Mouse (Mus musculus) stomach, embryonic 14.5 days (tissue): Measurements from ENCODE around the gene Efna4. TPM values are rescaled to one million over a fixed set of nuclear protein-coding genes. Genes with fewer than 3 reads are reported as not detected.

Experiments used
- ATAC-seq: fragments of 200-750 bp; cut with Nextera tagmentation; 2 replicates; pipeline ENCODE4 v1.8.0; 2017; ENCODE audit warnings: low read depth, moderate TSS enrichment; ENCODE audit not compliant: insufficient number of reproducible peaks, insufficient read depth, low FRiP score
- H3K27ac ChIP-seq: fragments of 300-500 bp; sonication (generic); 2 replicates; pipeline ENCODE4 v1.5.1; 2014; ENCODE audit warnings: mild to moderate bottlenecking, low read length, moderate library complexity, mixed read lengths
- H3K27me3 ChIP-seq: fragments of 300-500 bp; sonication (generic); 2 replicates; pipeline ENCODE4 v1.6.1; 2014; ENCODE audit warnings: low read length, control low read depth, mixed read lengths; ENCODE audit not compliant: control insufficient read depth, insufficient read depth
- H3K36me3 ChIP-seq: fragments of 300-500 bp; sonication (generic); 2 replicates; pipeline ENCODE4 v1.6.1; 2014; ENCODE audit warnings: mild to moderate bottlenecking, control low read depth, low read length, moderate library complexity, mixed read lengths; ENCODE audit not compliant: control insufficient read depth, insufficient read depth
- H3K4me1 ChIP-seq: fragments of 300-500 bp; sonication (generic); 2 replicates; pipeline ENCODE4 v1.6.1; 2014; ENCODE audit warnings: low read length, control low read depth, mixed read lengths; ENCODE audit not compliant: control insufficient read depth, insufficient read depth
- H3K4me2 ChIP-seq: fragments of 300-500 bp; sonication (generic); replicated peaks from 2 replicates; pipeline ENCODE4 v1.6.1; 2014; ENCODE audit warnings: low read depth, low read length, control low read depth
- H3K4me3 ChIP-seq: fragments of 300-500 bp; sonication (generic); 2 replicates; pipeline ENCODE4 v1.5.1; 2014; ENCODE audit warnings: low read depth, low read length, control low read depth
- H3K9ac ChIP-seq: fragments of 300-500 bp; sonication (generic); replicated peaks from 2 replicates; pipeline ENCODE4 v1.6.1; 2014; ENCODE audit warnings: low read depth, mild to moderate bottlenecking, control low read depth, low read length, moderate library complexity, mixed read lengths
- H3K9me3 ChIP-seq: fragments of 300-500 bp; sonication (generic); 2 replicates; pipeline ENCODE4 v1.6.1; 2016; ENCODE audit warnings: low read depth, low read length, control low read depth; ENCODE audit not compliant: control insufficient read depth
- WGBS: fragments of 180-500 bp; shearing (Covaris S2); extraction: QIAGEN DNeasy Blood & Tissue Kit; methylation state at CpG from one replicate; pipeline ENCODE4 v1.1.7; 2014; 5-methylcytosine and 5-hydroxymethylcytosine counted together
- polyA plus RNA-seq: library from polyadenylated mRNA; unstranded; fragments of >200 nt; fragmentation: Nextera tagmentation; extraction: Ambion mirVana; gene quantifications from 2 replicates; pipeline ENCODE4 v1.2.1, GENCODE M21; 2014

Efna4 gene
- polyA plus RNA-seq, 1 experiment from 2014 or later = 25.3 TPM

- H3K4me2 ChIP-seq = no peak overlapping the region
- no peak overlapping the region for H3K4me3 ChIP-seq
- ATAC-seq = no peak
- 58% methylated on average over 5 of the region's 5 CpGs for WGBS
- H3K27me3 ChIP-seq = no peaks in the 10 kb centered on the region
- H3K9me3 ChIP-seq = no peaks in the 10 kb centered on the region
- no peaks in the 10 kb centered on the region for H3K4me1 ChIP-seq
- H3K9ac ChIP-seq = no peak overlapping the region
- H3K27ac ChIP-seq = no peak overlapping the region
- no peaks in the 10 kb centered on the region for H3K36me3 ChIP-seq
Observed at GRCm38 (mm10) chr3:89292303-89292702, 45.5 kb downstream of the Efna4 start.

GRCm38 (mm10) chr3:89291874-89292273, 46.0 kb downstream of the Efna4 start:
- no peak for ATAC-seq
- Histone ChIP-seq H3K4me2 (no peak overlapping the region), H3K9ac (no peak overlapping the region), H3K4me1 (no peaks in the 10 kb centered on the region), H3K4me3 (no peak overlapping the region), H3K36me3 (no peaks in the 10 kb centered on the region), H3K9me3 (no peaks in the 10 kb centered on the region), H3K27me3 (no peaks in the 10 kb centered on the region), H3K27ac (no peak overlapping the region)
- WGBS = 55% methylated on average over 10 of the region's 10 CpGs

- Histone ChIP-seq H3K27me3 (no peaks in the 10 kb centered on the region), H3K9ac (no peak overlapping the region), H3K4me2 (no peak overlapping the region), H3K9me3 (no peaks in the 10 kb centered on the region), H3K36me3 (no peaks in the 10 kb centered on the region), H3K4me3 (no peak overlapping the region), H3K27ac (no peak overlapping the region), H3K4me1 (no peaks in the 10 kb centered on the region)
- no peak for ATAC-seq
- WGBS = 30% methylated on average over 7 of the region's 7 CpGs
Observed at GRCm38 (mm10) chr3:89288503-89288928, 49.3 kb downstream of the Efna4 start.

- Histone ChIP-seq H3K36me3 (no peaks in the 10 kb centered on the region), H3K9ac (no peak overlapping the region), H3K4me1 (no peaks in the 10 kb centered on the region), H3K4me2 (no peak overlapping the region), H3K4me3 (no peak overlapping the region), H3K27ac (no peak overlapping the region), H3K27me3 (no peaks in the 10 kb centered on the region), H3K9me3 (no peaks in the 10 kb centered on the region)
- ATAC-seq = no peak
- 54% methylated on average over 5 of the region's 5 CpGs for WGBS
Observed at GRCm38 (mm10) chr3:89287286-89287685, 50.5 kb downstream of the Efna4 start.

- 48% methylated on average over 2 of the region's 2 CpGs for WGBS
- no peak overlapping the region for H3K27ac ChIP-seq
- no peak overlapping the region for H3K9ac ChIP-seq
- H3K4me2 ChIP-seq = no peak overlapping the region
- no peak overlapping the region for H3K4me3 ChIP-seq
- no peak for ATAC-seq
- H3K36me3 ChIP-seq = no peaks in the 10 kb centered on the region
- H3K27me3 ChIP-seq = no peaks in the 10 kb centered on the region
- peaks cover 2% of the 10 kb centered on the region; the same call in 1 of the 2 replicates for H3K4me1 ChIP-seq
- H3K9me3 ChIP-seq = no peaks in the 10 kb centered on the region
Observed at GRCm38 (mm10) chr3:89285526-89285925, 52.3 kb downstream of the Efna4 start.

- no peaks in the 10 kb centered on the region for H3K36me3 ChIP-seq
- no peak overlapping the region for H3K9ac ChIP-seq
- 75% methylated on average over 3 of the region's 3 CpGs for WGBS
Observed at GRCm38 (mm10) chr3:89284261-89284660, 53.6 kb downstream of the Efna4 start.

More at GRCm38 (mm10) chr3:89284261-89284660, 53.6 kb downstream of the Efna4 start:
- Histone ChIP-seq H3K27me3 (no peaks in the 10 kb centered on the region), H3K4me1 (peaks cover 4% of the 10 kb centered on the region; the same call in 1 of the 2 replicates), H3K4me3 (no peak overlapping the region), H3K4me2 (no peak overlapping the region), H3K9me3 (no peaks in the 10 kb centered on the region), H3K27ac (no peak overlapping the region)
- ATAC-seq = no peak

Other genes with a start within 250 kb of the Efna4 start
- gene Rusc1, start 244.7 kb downstream of the Efna4 start, polyA plus RNA-seq = 19.2 and 19.5 TPM in 2 replicates
- gene Gm43738, start 236.9 kb downstream of the Efna4 start, polyA plus RNA-seq = not detected in 2 replicates
- 247 and 278 TPM in 2 replicates for gene Fdps, start 236.1 kb downstream of the Efna4 start, polyA plus RNA-seq
- gene Pklr, start 201.9 kb downstream of the Efna4 start, polyA plus RNA-seq = 2.8 and 3.3 TPM in 2 replicates
- gene Hcn3, start 177.8 kb downstream of the Efna4 start, polyA plus RNA-seq = 1.4 and 1.9 TPM in 2 replicates
- gene Clk2, start 173.2 kb downstream of the Efna4 start, polyA plus RNA-seq = 32.7 and 35.1 TPM in 2 replicates
- gene Scamp3, start 160.6 kb downstream of the Efna4 start, polyA plus RNA-seq = 92.9 and 95.1 TPM in 2 replicates
- gene Fam189b, start 154.9 kb downstream of the Efna4 start, polyA plus RNA-seq = 28.3 and 28.7 TPM in 2 replicates
- 37.0 and 37.4 TPM in 2 replicates for gene Gba, start 135.1 kb downstream of the Efna4 start, polyA plus RNA-seq
- 24.2 and 26.4 TPM in 2 replicates for gene Thbs3, start 122.8 kb downstream of the Efna4 start, polyA plus RNA-seq
- gene Mtx1, start 110.9 kb downstream of the Efna4 start, polyA plus RNA-seq = 182 and 196 TPM in 2 replicates
- gene Muc1, start 109.0 kb downstream of the Efna4 start, polyA plus RNA-seq = 56.3 and 58.2 TPM in 2 replicates
- 297 and 314 TPM in 2 replicates for gene Krtcap2, start 92.1 kb downstream of the Efna4 start, polyA plus RNA-seq
- gene Trim46, start 91.7 kb downstream of the Efna4 start, polyA plus RNA-seq = 4.9 and 5.1 TPM in 2 replicates
- gene Dpm3, start 78.7 kb downstream of the Efna4 start, polyA plus RNA-seq = 144 and 186 TPM in 2 replicates
- 86.5 TPM in 2 replicates for gene Slc50a1, start 67.5 kb downstream of the Efna4 start, polyA plus RNA-seq
- gene Efna1, start 56.9 kb downstream of the Efna4 start, polyA plus RNA-seq = 39.3 and 45.0 TPM in 2 replicates
- 10.9 and 11.6 TPM in 2 replicates for gene Efna3, start 15.1 kb downstream of the Efna4 start, polyA plus RNA-seq
- gene Adam15, start 12.0 kb upstream of the Efna4 start, polyA plus RNA-seq = 27.9 and 28.5 TPM in 2 replicates
- gene Dcst2, start 23.9 kb upstream of the Efna4 start, polyA plus RNA-seq = 0.18 and 0.42 TPM in 2 replicates
- gene Dcst1, start 27.2 kb upstream of the Efna4 start, polyA plus RNA-seq = 0.11 and 0.55 TPM in 2 replicates
- 4.5 and 5.7 TPM in 2 replicates for gene Zbtb7b, start 56.7 kb upstream of the Efna4 start, polyA plus RNA-seq
- gene Lenep, start 64.8 kb upstream of the Efna4 start, polyA plus RNA-seq = 0.55 TPM in 1 of 2 replicates, not detected in the other
- gene Flad1, start 73.8 kb upstream of the Efna4 start, polyA plus RNA-seq = 22.3 and 24.5 TPM in 2 replicates
- gene Cks1b, start 80.4 kb upstream of the Efna4 start, polyA plus RNA-seq = 470 and 503 TPM in 2 replicates
- gene Shc1, start 80.4 kb upstream of the Efna4 start, polyA plus RNA-seq = 68.7 and 73.2 TPM in 2 replicates
- 39.7 and 49.2 TPM in 2 replicates for gene Pygo2, start 92.2 kb upstream of the Efna4 start, polyA plus RNA-seq
- 21.7 and 25.3 TPM in 2 replicates for gene Pbxip1, start 98.7 kb upstream of the Efna4 start, polyA plus RNA-seq
- gene Pmvk, start 116.5 kb upstream of the Efna4 start, polyA plus RNA-seq = 50.4 and 50.5 TPM in 2 replicates
- 4.4 and 6.0 TPM in 2 replicates for gene Kcnn3, start 182.1 kb upstream of the Efna4 start, polyA plus RNA-seq